14 mouse cellular contexts compared by ENCODE assay signal in the genomic region with DNA sequence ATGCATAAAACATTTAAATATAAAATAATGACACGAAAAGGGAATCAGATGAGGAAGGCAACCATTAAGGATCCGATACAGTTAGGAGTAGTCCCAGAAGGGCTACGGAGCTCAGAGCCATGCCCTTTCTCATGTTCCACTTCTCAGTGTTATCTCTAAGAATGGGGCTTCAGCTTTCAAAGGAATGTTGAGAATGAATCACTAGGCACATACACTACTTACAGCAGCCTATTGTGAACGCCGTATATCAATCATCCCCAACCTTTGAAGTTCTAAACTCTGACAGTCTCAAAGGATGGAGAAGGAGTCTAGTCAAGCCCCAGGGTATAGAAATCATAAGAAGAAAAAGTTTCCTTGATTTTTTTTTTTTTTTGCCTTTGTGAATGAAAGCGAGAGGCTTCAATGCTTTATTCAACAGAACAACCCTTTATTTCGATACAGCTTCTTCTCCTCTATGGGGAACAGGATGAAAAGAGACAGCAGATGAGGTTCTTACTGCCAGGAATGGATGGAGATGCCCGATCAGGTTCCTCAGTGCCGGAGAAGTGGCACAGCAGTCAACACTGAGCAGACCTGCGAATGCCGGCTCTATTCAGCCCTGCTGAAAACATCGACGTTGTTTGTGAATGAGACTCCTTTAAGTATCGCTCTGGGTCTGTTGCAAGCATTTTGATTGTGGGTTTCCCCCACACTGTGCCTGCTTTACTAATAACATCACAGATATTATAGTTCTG.
DNase-seq lines count a peak whose midpoint lies in the region; ATAC-seq and TF ChIP-seq lines count a peak whose summit lies in the region.
"Had no signal": no experiment of that assay in that cellular context is flagged by ENCODE, and none has a peak within 500 bp of the region (broad histone marks: within the 10 kb centered on the region; RNA-seq: fewer than 3 reads in every experiment).

No protein-coding gene starts in this region.

- no peaks in the 10 kb centered on the region for H3K36me3 ChIP-seq in lung, embryonic 14.5 days (ENCODE audit: insufficient read depth)
- H3K36me3 ChIP-seq in lung, postnatal 0 days (ENCODE audit: insufficient read depth, low read length), result no peaks in the 10 kb centered on the region
- H3K36me3 ChIP-seq in forebrain, embryonic 15.5 days, result no peaks in the 10 kb centered on the region
- H3K36me3 ChIP-seq: limb, embryonic 15.5 days; lung, embryonic 15.5 days; midbrain, embryonic 12.5 days had no signal

- DNase-seq in lung, embryonic 14.5 days, result peak; percentile 34
- DNase-seq in lung, postnatal 0 days (ENCODE audit: low spot score), result no peak
- DNase-seq in embryo, embryonic 10.5 days (ENCODE audit: low spot score), result peak; percentile 57
- peak; percentile 78 for DNase-seq in mesoderm, embryonic 11.5 days (ENCODE audit: low read depth, low spot score)
- no peak for DNase-seq in gastrocnemius, postnatal 36 days
- no peak for DNase-seq in kidney, adult 9 months
- DNase-seq: adrenal gland, adult 8-10 months; kidney, adult 11 months; thymus, postnatal 14 days had no signal

- H3K27me3 ChIP-seq in lung, embryonic 14.5 days (ENCODE audit: insufficient read depth, low read length), result no peaks in the 10 kb centered on the region
- no peaks in the 10 kb centered on the region for H3K27me3 ChIP-seq in lung, postnatal 0 days (replicated peaks; ENCODE audit: insufficient read depth, low read length)
- H3K27me3 ChIP-seq in forebrain, embryonic 15.5 days, result no peaks in the 10 kb centered on the region
- H3K27me3 ChIP-seq: limb, embryonic 15.5 days; lung, embryonic 15.5 days; midbrain, embryonic 12.5 days had no signal

- WGBS in lung, embryonic 14.5 days, result 30% methylated on average over 14 of the region's 14 CpGs
- WGBS in lung, postnatal 0 days, result 34% methylated on average over 14 of the region's 14 CpGs
- 19% methylated on average over 14 of the region's 14 CpGs for WGBS in forebrain, embryonic 15.5 days

- intact Hi-C loops in gastrocnemius, postnatal 36 days (cut with DNase I), result no loop called here

- no peak overlapping the region for H3K9ac ChIP-seq in lung, embryonic 14.5 days
- H3K9ac ChIP-seq in lung, postnatal 0 days (replicated peaks; ENCODE audit: low read depth), result no peak overlapping the region
- no peak overlapping the region for H3K9ac ChIP-seq in forebrain, embryonic 15.5 days (replicated peaks)
- H3K9ac ChIP-seq: limb, embryonic 15.5 days; lung, embryonic 15.5 days; midbrain, embryonic 12.5 days had no signal

- no peaks in the 10 kb centered on the region for H3K9me3 ChIP-seq in lung, embryonic 14.5 days (ENCODE audit: low read depth, low read length)
- H3K9me3 ChIP-seq in lung, postnatal 0 days (ENCODE audit: low read length), result no peaks in the 10 kb centered on the region
- H3K9me3 ChIP-seq in forebrain, embryonic 15.5 days, result no peaks in the 10 kb centered on the region
- H3K9me3 ChIP-seq: limb, embryonic 15.5 days; lung, embryonic 15.5 days; midbrain, embryonic 12.5 days had no signal

- peaks cover 8% of the 10 kb centered on the region; the same call in 1 of the 2 replicates for H3K4me1 ChIP-seq in lung, embryonic 14.5 days (ENCODE audit: insufficient read depth)
- H3K4me1 ChIP-seq in lung, postnatal 0 days (ENCODE audit: insufficient read depth, low read depth, low read length), result no peaks in the 10 kb centered on the region
- peaks cover 17% of the 10 kb centered on the region for H3K4me1 ChIP-seq in forebrain, embryonic 15.5 days
- H3K4me1 ChIP-seq: limb, embryonic 15.5 days had no signal

- TF ChIP-seq EP300 in lung, postnatal 0 days (IDR thresholded peaks at IDR 0.05), result no peak

- peak; percentile 80 for ATAC-seq in lung, embryonic 14.5 days (ENCODE audit: insufficient read depth)
- no peak for ATAC-seq in lung, postnatal 0 days
- ATAC-seq in forebrain, embryonic 15.5 days (replicated peaks), result peak; percentile 38; the same call in 1 of the 2 replicates
- ATAC-seq: CD4-positive, CD25-positive, alpha-beta regulatory T cell, adult 4 months had no signal

- H3K27ac ChIP-seq in lung, embryonic 14.5 days (ENCODE audit: low read depth), result no peak overlapping the region
- no peak overlapping the region for H3K27ac ChIP-seq in lung, postnatal 0 days (ENCODE audit: low read length)
- no peak overlapping the region for H3K27ac ChIP-seq in forebrain, embryonic 15.5 days (replicated peaks)
- H3K27ac ChIP-seq: limb, embryonic 15.5 days; lung, embryonic 15.5 days; midbrain, embryonic 12.5 days had no signal

- TF ChIP-seq CTCF in lung, embryonic 14.5 days (IDR thresholded peaks at IDR 0.05; ENCODE audit: low read depth), result no peak
- TF ChIP-seq CTCF in lung, postnatal 0 days (IDR thresholded peaks at IDR 0.05), result no peak

- H3K4me2 ChIP-seq in lung, embryonic 14.5 days, result no peak overlapping the region; the same call in 1 of the 2 replicates
- H3K4me2 ChIP-seq in lung, postnatal 0 days (replicated peaks; ENCODE audit: low read depth, low read length), result no peak overlapping the region
- H3K4me2 ChIP-seq in forebrain, embryonic 15.5 days (replicated peaks), result 0 out of 2 replicates have a peak overlapping the region, but pooled peaks have one; percentile 11
- H3K4me2 ChIP-seq: limb, embryonic 15.5 days; lung, embryonic 15.5 days; midbrain, embryonic 12.5 days had no signal

- H3K4me3 ChIP-seq in lung, embryonic 14.5 days (ENCODE audit: low read depth, low read length), result no peak overlapping the region
- H3K4me3 ChIP-seq in lung, postnatal 0 days (ENCODE audit: low read depth, low read length), result no peak overlapping the region
- no peak overlapping the region for H3K4me3 ChIP-seq in forebrain, embryonic 15.5 days
- H3K4me3 ChIP-seq: limb, embryonic 15.5 days; lung, embryonic 15.5 days; midbrain, embryonic 12.5 days had no signal

Comparison
In these comparisons a context has a peak if more than half of its experiments do, and no peak if none do; other contexts are left out.
1. DNase-seq: peak in lung, embryonic 14.5 days (single experiment), embryo, embryonic 10.5 days (single experiment) and mesoderm, embryonic 11.5 days (single experiment); none in lung, postnatal 0 days (single experiment), gastrocnemius, postnatal 36 days (0 of 2) and kidney, adult 9 months (single experiment).